Mouse (Mus musculus) MEL (cell line): ENCODE data around the gene 5730409E04Rik. TPM values are rescaled to one million over a fixed set of nuclear protein-coding genes. Genes with fewer than 3 reads are reported as not detected.

Source experiments
- DNase-seq: peaks from one replicate; pipeline ENCODE4 v3.0.0; 2011; ENCODE audit warnings: low read depth, low spot score
- H3K27ac ChIP-seq: 2 replicates; pipeline ENCODE4 v1.5.1; 2012; ENCODE audit warnings: low read depth, mild to moderate bottlenecking, control low read depth, low read length, moderate library complexity; ENCODE audit not compliant: control insufficient read depth
- H3K27me3 ChIP-seq, 2 experiments: fragments of 150-350 bp in 1 of 2; sonication (generic) in 1 of 2; 2 replicates each; pipeline ENCODE4 v1.6.1; 2012; ENCODE audit warnings: low read length in 2 of 2, mild to moderate bottlenecking in 2 of 2, improper control_type of control experiment in 1 of 2, moderate library complexity in 1 of 2; ENCODE audit not compliant: insufficient read depth in 2 of 2, control insufficient read depth in 1 of 2
- H3K36me3 ChIP-seq, 2 experiments: 2 replicates each; pipeline ENCODE4 v1.6.1; 2012 to 2014; ENCODE audit warnings: low read length in 2 of 2, improper control_type of control experiment in 1 of 2, inconsistent platforms in 1 of 2, mild to moderate bottlenecking in 1 of 2; ENCODE audit not compliant: insufficient read depth in 2 of 2, control insufficient read depth in 1 of 2
- H3K4me1 ChIP-seq, 2 experiments: fragments of 150-350 bp in 1 of 2; sonication (generic) in 1 of 2; 2 replicates each; pipeline ENCODE4 v1.6.1; 2012; ENCODE audit warnings: low read length in 2 of 2, improper control_type of control experiment in 1 of 2, mild to moderate bottlenecking in 1 of 2; ENCODE audit not compliant: insufficient read depth in 2 of 2, control insufficient read depth in 1 of 2
- H3K4me3 ChIP-seq, 2 experiments: fragments of 150-350 bp in 1 of 2; sonication (generic) in 1 of 2; 2 replicates each; pipeline ENCODE4 v1.5.1; 2012; ENCODE audit warnings: low read depth in 2 of 2, low read length in 2 of 2, mild to moderate bottlenecking in 2 of 2, moderate library complexity in 2 of 2, control low read depth in 1 of 2, improper control_type of control experiment in 1 of 2; ENCODE audit not compliant: control insufficient read depth in 1 of 2, insufficient read depth in 1 of 2
- H3K79me2 ChIP-seq: 2 replicates; pipeline ENCODE4 v1.6.1; 2012; ENCODE audit warnings: mild to moderate bottlenecking, low read length, moderate library complexity; ENCODE audit not compliant: control insufficient read depth, poor library complexity, insufficient read depth
- H3K9ac ChIP-seq: 2 replicates; pipeline ENCODE4 v1.6.1; 2012; ENCODE audit warnings: low read depth, mild to moderate bottlenecking, control low read depth, low read length, moderate library complexity; ENCODE audit not compliant: control insufficient read depth, poor library complexity, severe bottlenecking
- H3K9me3 ChIP-seq: fragments of 150-350 bp; sonication (generic); replicated peaks from 2 replicates; pipeline ENCODE4 v1.6.1; 2012; ENCODE audit warnings: mild to moderate bottlenecking, low read length, improper control_type of control experiment, moderate library complexity; ENCODE audit not compliant: insufficient read depth
- BHLHE40 ChIP-seq: IDR thresholded peaks from 2 replicates; pipeline ENCODE4 v1.6.1; 2012; ENCODE audit warnings: low read depth, mild to moderate bottlenecking, inconsistent platforms, low read length, improper control_type of control experiment, borderline replicate concordance
- CHD1 ChIP-seq: IDR thresholded peaks from 2 replicates; pipeline ENCODE4 v1.6.1; 2012; ENCODE audit warnings: low read depth, mild to moderate bottlenecking, inconsistent platforms, low read length, improper control_type of control experiment
- CHD2 ChIP-seq: IDR thresholded peaks from 2 replicates; pipeline ENCODE4 v1.6.1; 2011; ENCODE audit warnings: low read length, improper control_type of control experiment
- CTCF ChIP-seq, 3 experiments: IDR thresholded peaks in 2 of 3; conservative IDR thresholded peaks in 1 of 3; 2 replicates each; pipeline ENCODE4 v1.5.1; 2011 to 2012; ENCODE audit warnings: low read length in 3 of 3, low read depth in 2 of 3, mild to moderate bottlenecking in 2 of 3, improper control_type of control experiment in 1 of 3, inconsistent platforms in 1 of 3, mixed read lengths in 1 of 3, moderate library complexity in 1 of 3; ENCODE audit not compliant: control insufficient read depth in 1 of 3, insufficient read depth in 1 of 3, poor library complexity in 1 of 3, severe bottlenecking in 1 of 3
- ELF1 ChIP-seq: IDR thresholded peaks from 2 replicates; pipeline ENCODE4 v1.6.1; 2014; ENCODE audit warnings: low read depth, mild to moderate bottlenecking, inconsistent platforms, low read length, improper control_type of control experiment, moderate library complexity
- ETS1 ChIP-seq: IDR thresholded peaks from 2 replicates; pipeline ENCODE4 v1.6.1; 2012; ENCODE audit warnings: low read depth, mild to moderate bottlenecking, inconsistent platforms, low read length, improper control_type of control experiment, moderate library complexity
- GABPA ChIP-seq: IDR thresholded peaks from 2 replicates; pipeline ENCODE4 v1.6.1; 2012; ENCODE audit warnings: low read depth, mild to moderate bottlenecking, inconsistent platforms, low read length, improper control_type of control experiment, moderate library complexity
- GATA1 ChIP-seq: IDR thresholded peaks from 2 replicates; pipeline ENCODE4 v1.6.1; 2011; ENCODE audit warnings: low read depth, low read length, improper control_type of control experiment
- JUND ChIP-seq: IDR thresholded peaks from 2 replicates; pipeline ENCODE4 v1.6.1; 2011; ENCODE audit warnings: low read depth, mild to moderate bottlenecking, improper control_type of control experiment, low read length
- KAT2A ChIP-seq: conservative IDR thresholded peaks from 2 replicates; pipeline ENCODE4 v1.6.1; 2012; ENCODE audit warnings: low read depth, low read length, improper control_type of control experiment, inconsistent platforms
- MAFK ChIP-seq: IDR thresholded peaks from 2 replicates; pipeline ENCODE4 v1.6.1; 2011; ENCODE audit warnings: low read depth, mild to moderate bottlenecking, low read length, improper control_type of control experiment, borderline replicate concordance
- MAZ ChIP-seq: IDR thresholded peaks from 2 replicates; pipeline ENCODE4 v1.6.1; 2012; ENCODE audit warnings: low read depth, mild to moderate bottlenecking, inconsistent platforms, low read length, improper control_type of control experiment
- MEF2A ChIP-seq: IDR thresholded peaks from 2 replicates; pipeline ENCODE4 v1.6.1; 2014; ENCODE audit warnings: low read depth, mild to moderate bottlenecking, inconsistent platforms, low read length, improper control_type of control experiment; ENCODE audit not compliant: poor library complexity, insufficient replicate concordance, severe bottlenecking; ENCODE audit errors: extremely low read depth
- MXI1 ChIP-seq: IDR thresholded peaks from 2 replicates; pipeline ENCODE4 v1.6.1; 2011; ENCODE audit warnings: mild to moderate bottlenecking, low read depth, low read length, improper control_type of control experiment
- MYB ChIP-seq: IDR thresholded peaks from 2 replicates; pipeline ENCODE4 v1.6.1; 2011; ENCODE audit warnings: mild to moderate bottlenecking, low read depth, low read length, improper control_type of control experiment
- MYC ChIP-seq: IDR thresholded peaks from 2 replicates; pipeline ENCODE4 v1.6.1; 2011; ENCODE audit warnings: low read depth, mild to moderate bottlenecking, low read length, improper control_type of control experiment, moderate library complexity
- NELFE ChIP-seq: IDR thresholded peaks from 2 replicates; pipeline ENCODE4 v1.6.1; 2011; ENCODE audit warnings: low read depth, low read length, improper control_type of control experiment
- POLR2A ChIP-seq, 2 experiments: IDR thresholded peaks; 2 replicates each; pipeline ENCODE4 v1.6.1; 2011 to 2012; ENCODE audit warnings: low read length in 2 of 2, mild to moderate bottlenecking in 2 of 2, control low read depth in 1 of 2, improper control_type of control experiment in 1 of 2, low read depth in 1 of 2, moderate library complexity in 1 of 2; ENCODE audit not compliant: control insufficient read depth in 1 of 2, insufficient read depth in 1 of 2, poor library complexity in 1 of 2
- POLR2AphosphoS2 ChIP-seq: IDR thresholded peaks from 2 replicates; pipeline ENCODE4 v1.6.1; 2011; ENCODE audit warnings: low read length, improper control_type of control experiment
- SMC3 ChIP-seq: IDR thresholded peaks from 2 replicates; pipeline ENCODE4 v1.6.1; 2011; ENCODE audit warnings: low read depth, low read length, improper control_type of control experiment
- TBP ChIP-seq: IDR thresholded peaks from 2 replicates; pipeline ENCODE4 v1.8.0; 2011; ENCODE audit warnings: low read depth, low read length, improper control_type of control experiment
- TCF12 ChIP-seq: IDR thresholded peaks from 2 replicates; pipeline ENCODE4 v1.6.1; 2014; ENCODE audit warnings: low read depth, mild to moderate bottlenecking, inconsistent platforms, low read length, improper control_type of control experiment, moderate library complexity
- UBTF ChIP-seq: IDR thresholded peaks from 2 replicates; pipeline ENCODE4 v1.6.1; 2012; ENCODE audit warnings: low read depth, mild to moderate bottlenecking, inconsistent platforms, low read length, improper control_type of control experiment, moderate library complexity, borderline replicate concordance; ENCODE audit not compliant: insufficient read depth
- USF1 ChIP-seq: IDR thresholded peaks from 2 replicates; pipeline ENCODE4 v1.6.1; 2014; ENCODE audit warnings: low read depth, mild to moderate bottlenecking, inconsistent platforms, low read length, improper control_type of control experiment, moderate library complexity
- USF2 ChIP-seq, 2 experiments: IDR thresholded peaks; 2 replicates each; pipeline ENCODE4 v1.6.1; 2011 to 2012; ENCODE audit warnings: improper control_type of control experiment in 2 of 2, low read length in 2 of 2, borderline replicate concordance in 1 of 2, inconsistent platforms in 1 of 2, low read depth in 1 of 2, mild to moderate bottlenecking in 1 of 2; ENCODE audit not compliant: insufficient read depth in 1 of 2
- ZC3H11A ChIP-seq: IDR thresholded peaks from 2 replicates; pipeline ENCODE4 v1.6.1; 2012; ENCODE audit warnings: low read depth, mild to moderate bottlenecking, inconsistent platforms, low read length, improper control_type of control experiment
- ZKSCAN1 ChIP-seq: IDR thresholded peaks from 2 replicates; pipeline ENCODE4 v1.6.1; 2012; ENCODE audit warnings: low read depth, mild to moderate bottlenecking, inconsistent platforms, low read length, improper control_type of control experiment, moderate library complexity
- ZMIZ1 ChIP-seq: IDR thresholded peaks from 2 replicates; pipeline ENCODE4 v1.6.1; 2012; ENCODE audit warnings: low read depth, mild to moderate bottlenecking, inconsistent platforms, low read length, improper control_type of control experiment, moderate library complexity
- polyA plus RNA-seq, 2 experiments: library from polyadenylated mRNA; stranded (reverse) in 1 of 2; unstranded in 1 of 2; fragments of >175 nt in 1 of 2; fragments of >200 nt in 1 of 2; gene quantifications; 2 replicates each; pipeline versions ENCODE4 v1.2.1 to v1.2.4; 2012; ENCODE audit warnings: low replicate concordance in 2 of 2, low read depth in 1 of 2; ENCODE audit not compliant: insufficient read length in 2 of 2, insufficient read depth in 1 of 2, missing spikeins in 1 of 2
- total RNA-seq: library from RNA; depleted of rRNA; stranded (reverse); fragments of 300-350 nt; gene quantifications from 2 replicates; pipeline ENCODE4 v1.2.3, GENCODE M21; 2012

Gene 5730409E04Rik
- total and polyA plus RNA-seq, 3 experiments, result not detected

DNA sequence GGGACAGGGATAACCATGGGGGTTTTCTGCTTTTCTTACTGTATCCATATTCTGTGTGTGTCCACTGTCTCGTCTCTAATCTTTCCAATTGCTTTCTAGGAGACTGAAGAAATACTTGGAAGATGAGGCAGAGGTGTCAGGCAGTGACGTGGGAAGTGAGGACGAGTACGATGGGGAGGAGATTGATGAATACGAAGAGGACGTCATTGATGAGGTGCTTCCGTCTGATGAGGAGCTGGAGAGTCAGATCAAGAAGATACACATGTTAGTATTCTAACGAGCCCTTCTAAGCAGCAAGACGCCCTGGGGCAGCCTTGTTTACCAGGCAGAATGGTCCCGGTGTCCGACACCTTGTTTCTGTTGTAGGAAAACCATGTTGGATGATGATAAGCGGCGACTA, 23.9 kb upstream of the 5730409E04Rik start:
- Histone ChIP-seq H3K27ac (no peak overlapping the region), H3K36me3 (peaks cover 0 to 8% of the 10 kb centered on the region in 2 experiments; a peak in 2 of 4 replicates), H3K9me3 (no peaks in the 10 kb centered on the region), H3K4me1 (no peaks in the 10 kb centered on the region), H3K9ac (no peak overlapping the region), H3K79me2 (no peaks in the 10 kb centered on the region), H3K4me3 (no peak overlapping the region), H3K27me3 (no peaks in the 10 kb centered on the region)
- no peak for DNase-seq
- no peak for TF ChIP-seq MAFK
- TF ChIP-seq CTCF (IDR thresholded peaks at IDR 0.05 in 2 of 3, conservative IDR thresholded peaks at IDR 0.05 in 1 of 3; ENCODE audit: control insufficient read depth in 1 of 3, insufficient read depth in 1 of 3, low read depth in 2 of 3, low read length in 3 of 3, poor library complexity in 1 of 3, severe bottlenecking in 1 of 3), result no peak
- TF ChIP-seq MYC, result no peak
- TF ChIP-seq NELFE, result no peak
- no peak for TF ChIP-seq KAT2A
- TF ChIP-seq POLR2AphosphoS2, result no peak
- no peak for TF ChIP-seq GABPA
- TF ChIP-seq ZMIZ1, result no peak
- no peak for TF ChIP-seq UBTF
- TF ChIP-seq MAZ, result no peak
- TF ChIP-seq ZKSCAN1, result no peak
- no peak for TF ChIP-seq MXI1
- no peak for TF ChIP-seq USF2 (IDR thresholded peaks at IDR 0.05; ENCODE audit: borderline replicate concordance in 1 of 2, insufficient read depth in 1 of 2, low read depth in 1 of 2, low read length in 2 of 2)
- no peak for TF ChIP-seq CHD1
- no peak for TF ChIP-seq ZC3H11A
- TF ChIP-seq POLR2A (IDR thresholded peaks at IDR 0.05; ENCODE audit: control insufficient read depth in 1 of 2, insufficient read depth in 1 of 2, low read depth in 1 of 2, low read length in 2 of 2, poor library complexity in 1 of 2), result no peak
- TF ChIP-seq BHLHE40, result no peak
- no peak for TF ChIP-seq MYB
- no peak for TF ChIP-seq MEF2A
- no peak for TF ChIP-seq TBP

DNA sequence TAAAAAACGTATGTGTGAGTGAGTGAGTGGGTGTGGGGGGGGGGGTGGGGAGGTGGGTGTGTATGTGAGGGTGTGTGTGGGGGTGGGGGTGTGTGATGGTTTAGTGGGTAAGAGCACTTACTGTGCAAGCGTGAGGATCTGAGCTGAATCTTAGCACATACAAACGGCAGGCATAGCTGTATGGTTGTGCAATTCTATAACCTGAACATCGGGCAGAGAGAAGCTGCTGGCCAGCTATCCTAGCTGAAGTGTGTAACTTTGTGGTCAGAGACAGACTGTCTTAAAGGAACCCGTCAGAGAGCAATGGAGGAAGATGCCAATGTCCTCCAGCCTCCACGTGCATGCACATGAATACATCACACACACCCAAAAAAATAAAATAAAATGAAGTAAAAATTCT, 17.6 kb upstream of the 5730409E04Rik start:
- no peaks in the 10 kb centered on the region for H3K79me2 ChIP-seq
- H3K27me3 ChIP-seq, result no peaks in the 10 kb centered on the region
- no peaks in the 10 kb centered on the region for H3K4me1 ChIP-seq
- TF ChIP-seq UBTF, result no peak
- no peak for TF ChIP-seq CHD2
- no peak for TF ChIP-seq SMC3
- TF ChIP-seq USF1, result no peak
- TF ChIP-seq KAT2A, result no peak
- no peak for TF ChIP-seq JUND
- TF ChIP-seq TCF12, result no peak
- no peak for TF ChIP-seq CHD1
- no peak for TF ChIP-seq POLR2AphosphoS2
- TF ChIP-seq USF2 (IDR thresholded peaks at IDR 0.05; ENCODE audit: borderline replicate concordance in 1 of 2, insufficient read depth in 1 of 2, low read depth in 1 of 2, low read length in 2 of 2), result no peak
- no peak for TF ChIP-seq ZC3H11A
- no peak for TF ChIP-seq ELF1
- no peak for TF ChIP-seq ETS1
- TF ChIP-seq GATA1, result no peak
- no peak for TF ChIP-seq TBP
- H3K9me3 ChIP-seq, result no peaks in the 10 kb centered on the region
- H3K4me3 ChIP-seq, result no peak overlapping the region
- peaks cover 0 to under 1% of the 10 kb centered on the region in 2 experiments; a peak in 2 of 4 replicates for H3K36me3 ChIP-seq
- no peak for DNase-seq
- no peak overlapping the region for H3K27ac ChIP-seq
- H3K9ac ChIP-seq, result no peak overlapping the region
